Mouse (Mus musculus): ENCODE results near the gene Evc2. TPM values are rescaled to one million over a fixed set of nuclear protein-coding genes. Genes with fewer than 3 reads are reported as not detected.

Evc2 gene
- polyA plus RNA-seq, 1 experiment from 2014 or later = 6.8 TPM

GRCm38 (mm10) chr5:37427210-37427609, 88.9 kb downstream of the Evc2 start:
- no peaks in the 10 kb centered on the region for H3K9me3 ChIP-seq (replicated peaks)
- no peaks in the 10 kb centered on the region for H3K36me3 ChIP-seq
- no peak overlapping the region for H3K9ac ChIP-seq
- no peak overlapping the region for H3K27ac ChIP-seq
- ATAC-seq (replicated peaks; ENCODE audit: insufficient number of reproducible peaks, insufficient read depth, low FRiP score, low read depth) = no peak
- H3K4me1 ChIP-seq (replicated peaks) = no peaks in the 10 kb centered on the region
- H3K4me2 ChIP-seq = no peak overlapping the region
- H3K4me3 ChIP-seq = no peak overlapping the region
- H3K27me3 ChIP-seq = no peaks in the 10 kb centered on the region

- 70% methylated on average over 3 of the region's 3 CpGs for WGBS
- no peaks in the 10 kb centered on the region for H3K9me3 ChIP-seq (replicated peaks)
- H3K27ac ChIP-seq = no peak overlapping the region
- H3K27me3 ChIP-seq = no peaks in the 10 kb centered on the region
- no peaks in the 10 kb centered on the region for H3K4me1 ChIP-seq (replicated peaks)
- H3K4me2 ChIP-seq = no peak overlapping the region
- H3K4me3 ChIP-seq = no peak overlapping the region
- no peak for ATAC-seq (replicated peaks; ENCODE audit: insufficient number of reproducible peaks, insufficient read depth, low FRiP score, low read depth)
- H3K36me3 ChIP-seq = no peaks in the 10 kb centered on the region
- no peak overlapping the region for H3K9ac ChIP-seq
These were observed 97.1 kb downstream of the Evc2 start for GRCm38 (mm10) chr5:37435417-37435816.

- 70% methylated on average over 2 of the region's 2 CpGs for WGBS
- H3K9ac ChIP-seq = no peak overlapping the region
- no peak overlapping the region for H3K4me2 ChIP-seq
- H3K4me3 ChIP-seq = no peak overlapping the region
- no peak for ATAC-seq (replicated peaks; ENCODE audit: insufficient number of reproducible peaks, insufficient read depth, low FRiP score, low read depth)
- no peaks in the 10 kb centered on the region for H3K27me3 ChIP-seq
- H3K27ac ChIP-seq = no peak overlapping the region
- H3K36me3 ChIP-seq = no peaks in the 10 kb centered on the region
- H3K4me1 ChIP-seq (replicated peaks) = no peaks in the 10 kb centered on the region
- H3K9me3 ChIP-seq (replicated peaks) = no peaks in the 10 kb centered on the region
These were observed 104.5 kb downstream of the Evc2 start for GRCm38 (mm10) chr5:37442767-37443166.

- WGBS = 59% methylated on average over 3 of the region's 3 CpGs
- no peak for ATAC-seq (replicated peaks; ENCODE audit: insufficient number of reproducible peaks, insufficient read depth, low FRiP score, low read depth)
- H3K9me3 ChIP-seq (replicated peaks) = no peaks in the 10 kb centered on the region
These were observed 109.2 kb downstream of the Evc2 start for GRCm38 (mm10) chr5:37447546-37447945.

GRCm38 (mm10) chr5:37456590-37456989, 118.3 kb downstream of the Evc2 start:
- ATAC-seq (replicated peaks; ENCODE audit: insufficient number of reproducible peaks, insufficient read depth, low FRiP score, low read depth) = no peak
- no peaks in the 10 kb centered on the region for H3K27me3 ChIP-seq
- no peak overlapping the region for H3K27ac ChIP-seq
- H3K9ac ChIP-seq = no peak overlapping the region
- no peaks in the 10 kb centered on the region for H3K9me3 ChIP-seq (replicated peaks)
- H3K36me3 ChIP-seq = no peaks in the 10 kb centered on the region
- H3K4me2 ChIP-seq = no peak overlapping the region
- no peaks in the 10 kb centered on the region for H3K4me1 ChIP-seq (replicated peaks)
- 62% methylated on average over 2 of the region's 2 CpGs for WGBS
- H3K4me3 ChIP-seq = no peak overlapping the region

More at GRCm38 (mm10) chr5:37447546-37447945, 109.2 kb downstream of the Evc2 start:
- Histone ChIP-seq H3K36me3 (no peaks in the 10 kb centered on the region), H3K27me3 (no peaks in the 10 kb centered on the region), H3K4me1 (replicated peaks) (no peaks in the 10 kb centered on the region), H3K4me3 (no peak overlapping the region), H3K27ac (no peak overlapping the region), H3K4me2 (no peak overlapping the region), H3K9ac (no peak overlapping the region)

GRCm38 (mm10) chr5:37457191-37457590, 118.9 kb downstream of the Evc2 start:
- H3K36me3 ChIP-seq = no peaks in the 10 kb centered on the region
- no peak for ATAC-seq (replicated peaks; ENCODE audit: insufficient number of reproducible peaks, insufficient read depth, low FRiP score, low read depth)
- H3K9ac ChIP-seq = no peak overlapping the region
- H3K27me3 ChIP-seq = no peaks in the 10 kb centered on the region
- H3K4me3 ChIP-seq = no peak overlapping the region
- no peaks in the 10 kb centered on the region for H3K9me3 ChIP-seq (replicated peaks)
- H3K4me2 ChIP-seq = no peak overlapping the region
- H3K4me1 ChIP-seq (replicated peaks) = no peaks in the 10 kb centered on the region
- WGBS = 73% methylated on average over 5 of the region's 5 CpGs
- H3K27ac ChIP-seq = no peak overlapping the region

GRCm38 (mm10) chr5:37457831-37458230, 119.5 kb downstream of the Evc2 start:
- Histone ChIP-seq H3K4me2 (no peak overlapping the region), H3K27ac (no peak overlapping the region), H3K27me3 (no peaks in the 10 kb centered on the region), H3K4me1 (replicated peaks) (no peaks in the 10 kb centered on the region), H3K36me3 (no peaks in the 10 kb centered on the region), H3K4me3 (no peak overlapping the region), H3K9ac (no peak overlapping the region), H3K9me3 (replicated peaks) (no peaks in the 10 kb centered on the region)
- ATAC-seq (replicated peaks; ENCODE audit: insufficient number of reproducible peaks, insufficient read depth, low FRiP score, low read depth) = no peak
- 80% methylated on average over 2 of the region's 2 CpGs for WGBS

GRCm38 (mm10) chr5:37458236-37458635, 119.9 kb downstream of the Evc2 start:
- Histone ChIP-seq H3K27ac (no peak overlapping the region), H3K9ac (no peak overlapping the region), H3K9me3 (replicated peaks) (no peaks in the 10 kb centered on the region), H3K36me3 (no peaks in the 10 kb centered on the region), H3K4me2 (no peak overlapping the region), H3K4me3 (no peak overlapping the region), H3K27me3 (no peaks in the 10 kb centered on the region), H3K4me1 (replicated peaks) (no peaks in the 10 kb centered on the region)
- 70% methylated on average over 2 of the region's 2 CpGs for WGBS
- ATAC-seq (replicated peaks; ENCODE audit: insufficient number of reproducible peaks, insufficient read depth, low FRiP score, low read depth) = no peak

- H3K4me1 ChIP-seq (replicated peaks) = no peaks in the 10 kb centered on the region
- H3K9ac ChIP-seq = no peak overlapping the region
- 92% methylated on average over 10 of the region's 10 CpGs for WGBS
- H3K27ac ChIP-seq = no peak overlapping the region
- no peak overlapping the region for H3K4me3 ChIP-seq
- H3K9me3 ChIP-seq (replicated peaks) = no peaks in the 10 kb centered on the region
- H3K4me2 ChIP-seq = no peak overlapping the region
- no peak for ATAC-seq (replicated peaks; ENCODE audit: insufficient number of reproducible peaks, insufficient read depth, low FRiP score, low read depth)
- H3K36me3 ChIP-seq = no peaks in the 10 kb centered on the region
- H3K27me3 ChIP-seq = no peaks in the 10 kb centered on the region
These were observed 127.2 kb downstream of the Evc2 start for GRCm38 (mm10) chr5:37465461-37465860.

- Histone ChIP-seq H3K27me3 (no peaks in the 10 kb centered on the region), H3K4me2 (no peak overlapping the region), H3K4me1 (replicated peaks) (no peaks in the 10 kb centered on the region), H3K4me3 (no peak overlapping the region), H3K9me3 (replicated peaks) (no peaks in the 10 kb centered on the region), H3K27ac (no peak overlapping the region), H3K9ac (no peak overlapping the region), H3K36me3 (no peaks in the 10 kb centered on the region)
- WGBS = 53% methylated on average over 2 of the region's 2 CpGs
- ATAC-seq (replicated peaks; ENCODE audit: insufficient number of reproducible peaks, insufficient read depth, low FRiP score, low read depth) = no peak
These were observed 129.3 kb downstream of the Evc2 start for GRCm38 (mm10) chr5:37467646-37468045.

- Histone ChIP-seq H3K4me3 (no peak overlapping the region), H3K9me3 (replicated peaks) (no peaks in the 10 kb centered on the region), H3K9ac (no peak overlapping the region), H3K4me2 (no peak overlapping the region), H3K4me1 (replicated peaks) (no peaks in the 10 kb centered on the region), H3K36me3 (no peaks in the 10 kb centered on the region), H3K27me3 (no peaks in the 10 kb centered on the region), H3K27ac (no peak overlapping the region)
- 70% methylated on average over 5 of the region's 5 CpGs for WGBS
- no peak for ATAC-seq (replicated peaks; ENCODE audit: insufficient number of reproducible peaks, insufficient read depth, low FRiP score, low read depth)
These were observed 130.7 kb downstream of the Evc2 start for GRCm38 (mm10) chr5:37469031-37469430.

- Histone ChIP-seq H3K9me3 (replicated peaks) (no peaks in the 10 kb centered on the region), H3K27ac (no peak overlapping the region), H3K9ac (no peak overlapping the region), H3K4me2 (no peak overlapping the region), H3K27me3 (no peaks in the 10 kb centered on the region), H3K4me1 (replicated peaks) (no peaks in the 10 kb centered on the region), H3K4me3 (no peak overlapping the region), H3K36me3 (no peaks in the 10 kb centered on the region)
- 82% methylated on average over 4 of the region's 4 CpGs for WGBS
- no peak for ATAC-seq (replicated peaks; ENCODE audit: insufficient number of reproducible peaks, insufficient read depth, low FRiP score, low read depth)
These were observed 133.3 kb downstream of the Evc2 start for GRCm38 (mm10) chr5:37471584-37471983.

All from heart, embryonic 15.5 days (tissue).